Mouse (Mus musculus) neural tube, embryonic 11.5 days (tissue): Measurements from ENCODE around the gene Pacs2. TPM values are rescaled to one million over a fixed set of nuclear protein-coding genes. Genes with fewer than 3 reads are reported as not detected.

Experiments used
- ATAC-seq: fragments of 200-750 bp; cut with Nextera tagmentation; 2 replicates; pipeline ENCODE4 v1.8.0; 2017; ENCODE audit warnings: moderate number of reproducible peaks, mild to moderate bottlenecking, moderate TSS enrichment, moderate library complexity; ENCODE audit not compliant: insufficient read depth, low FRiP score, low TSS enrichment
- DNase-seq: peaks from one replicate; pipeline ENCODE4 v3.0.0-alpha.2; 2015; ENCODE audit warnings: low spot score
- H3K27ac ChIP-seq: fragments of 300-500 bp; sonication (generic); 2 replicates; pipeline ENCODE4 v1.5.1; 2014; ENCODE audit warnings: low read depth, mild to moderate bottlenecking, low read length
- H3K27me3 ChIP-seq: fragments of 300-500 bp; sonication (generic); 2 replicates; pipeline ENCODE4 v1.6.1; 2014; ENCODE audit warnings: mild to moderate bottlenecking, low read length, mixed read lengths; ENCODE audit not compliant: control insufficient read depth, insufficient read depth
- H3K36me3 ChIP-seq: fragments of 300-500 bp; sonication (generic); 2 replicates; pipeline ENCODE4 v1.6.1; 2014; ENCODE audit warnings: mild to moderate bottlenecking, low read length, moderate library complexity, mixed read lengths; ENCODE audit not compliant: control insufficient read depth, insufficient read depth
- H3K4me1 ChIP-seq: fragments of 300-500 bp; sonication (generic); 2 replicates; pipeline ENCODE4 v1.6.1; 2014; ENCODE audit warnings: low read length, mixed read lengths; ENCODE audit not compliant: control insufficient read depth, insufficient read depth
- H3K4me2 ChIP-seq: fragments of 300-500 bp; sonication (generic); 2 replicates; pipeline ENCODE4 v1.6.1; 2014; ENCODE audit warnings: low read depth, mild to moderate bottlenecking, moderate library complexity
- H3K4me3 ChIP-seq: fragments of 300-500 bp; sonication (generic); 2 replicates; pipeline ENCODE4 v1.5.1; 2014; ENCODE audit warnings: low read depth, low read length
- H3K9ac ChIP-seq: fragments of 300-500 bp; sonication (generic); 2 replicates; pipeline ENCODE4 v1.6.1; 2014; ENCODE audit warnings: mild to moderate bottlenecking, low read length
- H3K9me3 ChIP-seq: fragments of 300-500 bp; sonication (generic); 2 replicates; pipeline ENCODE4 v1.6.1; 2016; ENCODE audit warnings: low read length; ENCODE audit not compliant: control insufficient read depth
- WGBS: fragments of 180-500 bp; shearing (Covaris S2); extraction: QIAGEN DNeasy Blood & Tissue Kit; methylation state at CpG from one replicate; pipeline ENCODE4 v1.1.7; 2014; 5-methylcytosine and 5-hydroxymethylcytosine counted together
- polyA plus RNA-seq: library from polyadenylated mRNA; unstranded; fragments of >200 nt; fragmentation: Nextera tagmentation; extraction: Ambion mirVana; gene quantifications from 2 replicates; pipeline ENCODE4 v1.2.1, GENCODE M21; 2014

Gene Pacs2
- polyA plus RNA-seq, 1 experiment from 2014 or later, result 25.1 TPM

GRCm38 (mm10) chr12:113042543-113042942 is 28.2 kb downstream of the Pacs2 start:
- no peaks in the 10 kb centered on the region for H3K36me3 ChIP-seq
- no peaks in the 10 kb centered on the region for H3K9me3 ChIP-seq
- H3K9ac ChIP-seq, result no peak overlapping the region
- H3K4me3 ChIP-seq, result no peak overlapping the region
- 94% methylated on average over 2 of the region's 2 CpGs for WGBS
- no peak overlapping the region for H3K4me2 ChIP-seq
- no peaks in the 10 kb centered on the region for H3K27me3 ChIP-seq
- H3K27ac ChIP-seq, result no peak overlapping the region
- ATAC-seq (no peak), DNase-seq (no peak)
- H3K4me1 ChIP-seq, result no peaks in the 10 kb centered on the region; the same call in 1 of the 2 replicates

- no peak for DNase-seq
- no peaks in the 10 kb centered on the region for H3K36me3 ChIP-seq
- H3K27me3 ChIP-seq, result no peaks in the 10 kb centered on the region
- 83% methylated on average over 3 of the region's 3 CpGs for WGBS
- no peak overlapping the region for H3K9ac ChIP-seq
- no peak overlapping the region for H3K4me2 ChIP-seq
- H3K4me1 ChIP-seq, result no peaks in the 10 kb centered on the region; the same call in 1 of the 2 replicates
- no peaks in the 10 kb centered on the region for H3K9me3 ChIP-seq
- ATAC-seq, result no peak
- H3K4me3 ChIP-seq, result no peak overlapping the region
- no peak overlapping the region for H3K27ac ChIP-seq
Observed at GRCm38 (mm10) chr12:113044916-113045677, 30.8 kb downstream of the Pacs2 start.

GRCm38 (mm10) chr12:113046861-113047260 is 32.6 kb downstream of the Pacs2 start:
- ATAC-seq (no peak), DNase-seq (no peak)
- Histone ChIP-seq H3K9me3 (no peaks in the 10 kb centered on the region), H3K9ac (no peak overlapping the region), H3K4me3 (no peak overlapping the region), H3K4me2 (no peak overlapping the region), H3K36me3 (peaks cover 3% of the 10 kb centered on the region), H3K27ac (no peak overlapping the region), H3K27me3 (no peaks in the 10 kb centered on the region), H3K4me1 (no peaks in the 10 kb centered on the region)
- WGBS, result 95% methylated on average over 15 of the region's 15 CpGs

- Histone ChIP-seq H3K36me3 (peaks cover 4% of the 10 kb centered on the region), H3K27ac (no peak overlapping the region), H3K4me2 (no peak overlapping the region), H3K4me1 (no peaks in the 10 kb centered on the region), H3K4me3 (no peak overlapping the region), H3K9me3 (no peaks in the 10 kb centered on the region), H3K27me3 (no peaks in the 10 kb centered on the region), H3K9ac (no peak overlapping the region)
- no peak for DNase-seq
- ATAC-seq, result no peak
- WGBS, result 89% methylated on average over 5 of the region's 5 CpGs
Observed at GRCm38 (mm10) chr12:113048103-113048502, 33.8 kb downstream of the Pacs2 start.

GRCm38 (mm10) chr12:113049836-113050235 is 35.5 kb downstream of the Pacs2 start:
- Histone ChIP-seq H3K4me1 (no peaks in the 10 kb centered on the region), H3K4me3 (no peak overlapping the region), H3K9ac (no peak overlapping the region), H3K36me3 (peaks cover 7% of the 10 kb centered on the region), H3K27ac (no peak overlapping the region), H3K4me2 (no peak overlapping the region), H3K27me3 (no peaks in the 10 kb centered on the region), H3K9me3 (no peaks in the 10 kb centered on the region)
- ATAC-seq, result no peak
- DNase-seq, result no peak
- 93% methylated on average over 9 of the region's 9 CpGs for WGBS

GRCm38 (mm10) chr12:113050671-113051070 is 36.4 kb downstream of the Pacs2 start:
- Histone ChIP-seq H3K9ac (no peak overlapping the region), H3K36me3 (peaks cover 7% of the 10 kb centered on the region), H3K27ac (no peak overlapping the region), H3K4me2 (no peak overlapping the region), H3K4me1 (no peaks in the 10 kb centered on the region), H3K27me3 (no peaks in the 10 kb centered on the region), H3K4me3 (no peak overlapping the region), H3K9me3 (no peaks in the 10 kb centered on the region)
- DNase-seq (no peak), ATAC-seq (no peak)
- WGBS, result 95% methylated on average over 12 of the region's 12 CpGs

GRCm38 (mm10) chr12:113051628-113052403 is 37.5 kb downstream of the Pacs2 start:
- DNase-seq (no peak), ATAC-seq (no peak)
- Histone ChIP-seq H3K9me3 (no peaks in the 10 kb centered on the region), H3K27me3 (no peaks in the 10 kb centered on the region), H3K4me3 (no peak overlapping the region), H3K27ac (no peak overlapping the region), H3K4me1 (no peaks in the 10 kb centered on the region), H3K4me2 (no peak overlapping the region), H3K36me3 (peaks cover 7% of the 10 kb centered on the region), H3K9ac (peak overlapping the region; percentile 26; the same call in 1 of the 2 replicates)
- 62% methylated on average over 9 of the region's 9 CpGs for WGBS

GRCm38 (mm10) chr12:113056089-113056488 is 41.8 kb downstream of the Pacs2 start:
- Histone ChIP-seq H3K36me3 (peaks cover 15% of the 10 kb centered on the region), H3K4me1 (no peaks in the 10 kb centered on the region), H3K27ac (no peak overlapping the region), H3K4me2 (no peak overlapping the region), H3K4me3 (no peak overlapping the region), H3K9me3 (no peaks in the 10 kb centered on the region), H3K27me3 (no peaks in the 10 kb centered on the region), H3K9ac (no peak overlapping the region)
- ATAC-seq, result no peak
- 92% methylated on average over 8 of the region's 8 CpGs for WGBS
- no peak for DNase-seq

- DNase-seq (no peak), ATAC-seq (no peak)
- 90% methylated on average over 5 of the region's 5 CpGs for WGBS
- H3K9me3 ChIP-seq, result no peaks in the 10 kb centered on the region
- H3K36me3 ChIP-seq, result peaks cover 11% of the 10 kb centered on the region
- no peak overlapping the region for H3K4me2 ChIP-seq
- no peaks in the 10 kb centered on the region for H3K4me1 ChIP-seq
- H3K4me3 ChIP-seq, result no peak overlapping the region
- H3K27me3 ChIP-seq, result no peaks in the 10 kb centered on the region
- H3K9ac ChIP-seq, result no peak overlapping the region
- H3K27ac ChIP-seq, result no peak overlapping the region
Observed at GRCm38 (mm10) chr12:113060178-113060577, 45.9 kb downstream of the Pacs2 start.
